Mouse (Mus musculus) lung, postnatal 0 days (tissue): ENCODE results near the gene Sh2d3c.

Experiments used
- CTCF ChIP-seq: IDR thresholded peaks from 2 replicates; pipeline ENCODE4 v1.5.1; 2016; ENCODE audit warnings: antibody characterized with exemption, mild to moderate bottlenecking
- EP300 ChIP-seq: IDR thresholded peaks from 2 replicates; pipeline ENCODE4 v1.6.1; 2016; ENCODE audit warnings: antibody characterized with exemption, mild to moderate bottlenecking, control low read depth

DNA sequence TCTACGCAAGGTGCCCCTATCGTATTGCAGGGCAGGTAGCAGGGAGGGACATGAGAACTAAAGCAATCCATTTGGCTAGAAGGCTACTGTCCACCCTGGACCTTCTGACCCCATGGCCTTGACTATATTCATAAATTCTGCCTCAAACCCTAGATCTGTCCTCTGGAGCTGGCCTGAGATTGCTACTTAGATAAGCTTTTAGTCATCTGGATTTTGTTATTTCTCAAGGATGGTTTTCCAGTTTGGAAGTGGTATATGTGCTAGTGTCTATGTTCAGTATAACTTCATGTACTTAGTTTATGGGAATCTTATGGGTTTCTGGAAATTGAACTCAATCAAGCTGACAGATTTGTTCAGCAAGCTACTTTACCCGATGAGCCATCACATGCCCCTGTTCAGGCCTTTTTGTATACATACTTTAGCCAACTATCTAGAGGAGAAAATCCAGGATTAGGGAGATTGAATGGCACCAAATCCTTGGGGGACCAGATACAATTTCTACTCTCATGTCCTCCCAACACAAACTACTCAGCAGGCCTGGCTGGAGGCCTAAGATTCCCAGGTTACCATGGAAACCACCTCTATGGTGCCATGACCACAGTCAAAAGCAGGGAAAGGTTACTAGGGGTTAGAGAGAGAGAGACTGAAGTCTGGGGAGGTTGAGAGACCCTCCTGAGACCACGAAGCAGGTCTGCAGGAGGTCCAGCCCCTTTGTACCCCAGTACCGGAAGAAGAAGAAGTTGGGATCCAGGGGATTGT, 48.7 kb downstream of the Sh2d3c start:
- TF ChIP-seq CTCF (no peak), EP300 (no peak)
